Mouse (Mus musculus): ENCODE data around the gene Galnt2.

DNA sequence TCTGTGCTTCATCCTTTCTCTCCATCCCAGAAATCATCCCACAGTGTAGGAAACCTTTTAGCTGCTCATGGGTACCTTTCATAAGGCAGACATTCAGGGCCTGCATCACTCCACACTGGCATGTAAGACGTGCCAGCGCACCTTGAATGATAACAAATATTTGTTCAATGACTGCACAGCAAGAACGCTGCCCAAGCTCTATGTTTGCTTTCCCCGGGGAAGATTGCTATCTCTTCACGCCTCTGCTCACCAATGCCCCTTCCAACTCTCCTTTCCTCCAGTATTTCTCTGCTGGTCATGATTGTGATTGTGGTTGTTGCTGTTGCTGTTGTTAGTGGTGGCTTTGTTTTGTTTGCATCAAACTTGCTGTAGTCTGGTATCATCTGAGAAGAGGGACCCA, 28.3 kb upstream of the Galnt2 start:
- no peak for TF ChIP-seq POLR2A (IDR thresholded peaks at IDR 0.05; ENCODE audit: insufficient read depth, low read length)
- no peak for TF ChIP-seq CTCF (IDR thresholded peaks at IDR 0.05; ENCODE audit: low read depth, low read length)

Data from ES-Bruce4 (cell line).